Mouse (Mus musculus) liver, embryonic 14.5 days (tissue): ENCODE measurements at regions not wholly inside any gene's neighbourhood (a gene's known extent, or its start where the extent isn't known, plus 50 kb on each side); places are given as distances from the start of the nearest gene placed in this dataset.

Experiments used
- CTCF ChIP-seq: IDR thresholded peaks from 2 replicates; pipeline ENCODE4 v1.5.1; 2016; ENCODE audit warnings: antibody characterized with exemption, low read depth, control low read depth
- EP300 ChIP-seq: IDR thresholded peaks from 2 replicates; pipeline ENCODE4 v1.6.1; 2016; ENCODE audit warnings: antibody characterized with exemption, low read depth

GRCm38 (mm10) chr13:72691783-72692729 lies 63.4 kb downstream of the Irx2 start:
- TF ChIP-seq EP300, result no peak
- no peak for TF ChIP-seq CTCF
